Mouse (Mus musculus): ENCODE measurements around the gene Rnf183.

The Rnf183 gene

GRCm38 (mm10) chr4:62379724-62380381, 55.2 kb downstream of the Rnf183 start:
- DNase-seq = no peak

All from cerebellum, adult 18-20 months (tissue).